Mouse (Mus musculus): ENCODE results near the gene Gnat3. TPM values are rescaled to one million over a fixed set of nuclear protein-coding genes. Genes with fewer than 3 reads are reported as not detected.

Gene Gnat3
- polyA plus RNA-seq, 1 experiment from 2014 or later: not detected

DNA sequence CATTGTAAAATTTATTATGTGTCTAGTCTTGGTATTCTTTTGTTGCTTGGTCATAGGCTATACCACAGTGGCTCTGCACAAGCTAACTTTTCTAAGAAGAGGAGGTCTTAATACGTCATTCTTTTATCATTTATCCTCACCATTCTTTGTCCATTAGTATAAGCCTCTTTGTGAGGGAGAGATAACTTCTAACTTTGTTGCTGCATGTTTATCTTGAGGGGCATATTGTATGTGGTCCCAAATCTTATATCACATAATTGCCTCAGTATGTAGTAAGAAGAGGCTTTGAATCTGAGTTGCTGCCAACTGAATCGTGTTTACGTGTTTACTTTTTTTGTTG, 8.0 kb downstream of the Gnat3 start:
- WGBS (ENCODE audit: insufficient replicate concordance): 49% methylated on average over 3 of the region's 3 CpGs
- no peak overlapping the region for H3K9ac ChIP-seq
- H3K36me3 ChIP-seq (replicated peaks): no peaks in the 10 kb centered on the region
- no peaks in the 10 kb centered on the region for H3K27me3 ChIP-seq
- peaks cover 4% of the 10 kb centered on the region for H3K4me1 ChIP-seq (replicated peaks)
- H3K27ac ChIP-seq (replicated peaks): no peak overlapping the region
- ATAC-seq (ENCODE audit: insufficient read depth): peak; percentile 76; the same call in 1 of the 2 replicates
- no peaks in the 10 kb centered on the region for H3K9me3 ChIP-seq (replicated peaks)
- no peak overlapping the region for H3K4me2 ChIP-seq
- H3K4me3 ChIP-seq (replicated peaks): no peak overlapping the region

GRCm38 (mm10) chr5:17980501-17981121, 18.3 kb downstream of the Gnat3 start:
- no peak for ATAC-seq (ENCODE audit: insufficient read depth)
- Histone ChIP-seq H3K4me1 (replicated peaks) (no peaks in the 10 kb centered on the region), H3K9me3 (replicated peaks) (no peaks in the 10 kb centered on the region), H3K36me3 (replicated peaks) (no peaks in the 10 kb centered on the region), H3K4me2 (no peak overlapping the region), H3K27ac (replicated peaks) (no peak overlapping the region), H3K4me3 (replicated peaks) (no peak overlapping the region), H3K9ac (no peak overlapping the region), H3K27me3 (no peaks in the 10 kb centered on the region)
- 44% methylated on average over 5 of the region's 5 CpGs for WGBS (ENCODE audit: insufficient replicate concordance)

DNA sequence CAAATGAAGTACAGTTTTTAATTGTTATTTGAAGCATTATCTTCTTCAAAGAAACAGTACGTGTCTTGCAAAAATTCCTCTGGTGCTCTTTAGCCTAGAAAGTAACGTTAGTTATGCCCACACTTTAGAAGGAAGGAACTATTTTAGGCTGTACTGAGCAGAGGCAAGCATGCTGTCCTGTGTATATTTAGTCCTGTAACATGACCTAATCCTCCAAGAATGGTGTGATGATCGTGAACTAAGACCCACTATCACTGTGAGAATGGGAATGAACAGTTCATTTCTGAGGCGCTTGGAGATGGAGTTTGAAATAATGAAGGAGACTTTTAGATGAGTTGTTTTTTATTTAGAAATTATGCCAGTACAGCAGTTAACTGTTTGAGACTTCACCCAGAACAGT, 20.4 kb downstream of the Gnat3 start:
- Histone ChIP-seq H3K4me3 (replicated peaks) (no peak overlapping the region), H3K9me3 (replicated peaks) (no peaks in the 10 kb centered on the region), H3K4me1 (replicated peaks) (no peaks in the 10 kb centered on the region), H3K27ac (replicated peaks) (no peak overlapping the region), H3K36me3 (replicated peaks) (no peaks in the 10 kb centered on the region), H3K4me2 (no peak overlapping the region), H3K27me3 (no peaks in the 10 kb centered on the region), H3K9ac (no peak overlapping the region)
- no peak for ATAC-seq (ENCODE audit: insufficient read depth)
- WGBS (ENCODE audit: insufficient replicate concordance): 46% methylated on average over 4 of the region's 4 CpGs

- no peak overlapping the region for H3K9ac ChIP-seq
- H3K9me3 ChIP-seq (replicated peaks): no peaks in the 10 kb centered on the region
- ATAC-seq (ENCODE audit: insufficient read depth): no peak
- no peak overlapping the region for H3K27ac ChIP-seq (replicated peaks)
- H3K4me3 ChIP-seq (replicated peaks): no peak overlapping the region
- H3K4me1 ChIP-seq (replicated peaks): no peaks in the 10 kb centered on the region
- no peaks in the 10 kb centered on the region for H3K36me3 ChIP-seq (replicated peaks)
- WGBS (ENCODE audit: insufficient replicate concordance): 66% methylated on average over 3 of the region's 3 CpGs
- no peak overlapping the region for H3K4me2 ChIP-seq
- H3K27me3 ChIP-seq: no peaks in the 10 kb centered on the region
These were observed 22.2 kb downstream of the Gnat3 start for GRCm38 (mm10) chr5:17984522-17984921.

DNA sequence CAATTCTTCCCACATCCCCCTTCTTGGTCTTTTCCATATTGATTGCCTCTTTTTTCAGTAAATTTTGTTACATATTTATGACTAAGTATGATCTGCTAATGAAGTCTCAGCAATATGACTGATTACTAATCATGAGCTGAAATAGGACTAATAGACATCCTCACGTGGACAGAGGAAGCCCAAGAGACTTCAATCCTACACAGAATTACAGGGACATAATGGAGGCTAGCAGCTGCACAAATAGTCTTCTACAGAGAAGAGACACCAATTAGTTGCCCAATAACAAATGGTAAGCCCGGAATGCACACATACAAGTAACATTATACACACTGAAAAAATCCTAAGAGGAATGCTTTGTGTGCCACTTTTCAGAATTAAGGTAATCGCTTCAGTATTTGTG, 24.3 kb downstream of the Gnat3 start:
- WGBS (ENCODE audit: insufficient replicate concordance): 53% methylated on average over 3 of the region's 3 CpGs

GRCm38 (mm10) chr5:17990618-17991017, 28.3 kb downstream of the Gnat3 start:
- no peaks in the 10 kb centered on the region for H3K9me3 ChIP-seq (replicated peaks)
- H3K36me3 ChIP-seq (replicated peaks): no peaks in the 10 kb centered on the region
- WGBS (ENCODE audit: insufficient replicate concordance): 59% methylated on average over 6 of the region's 6 CpGs
- no peak overlapping the region for H3K9ac ChIP-seq
- no peaks in the 10 kb centered on the region for H3K27me3 ChIP-seq
- H3K27ac ChIP-seq (replicated peaks): no peak overlapping the region
- no peak overlapping the region for H3K4me2 ChIP-seq
- no peak for ATAC-seq (ENCODE audit: insufficient read depth)
- no peak overlapping the region for H3K4me3 ChIP-seq (replicated peaks)
- H3K4me1 ChIP-seq (replicated peaks): no peaks in the 10 kb centered on the region

More for the DNA sequence above, 24.3 kb downstream of the Gnat3 start:
- no peak overlapping the region for H3K4me2 ChIP-seq
- no peak overlapping the region for H3K4me3 ChIP-seq (replicated peaks)
- H3K27ac ChIP-seq (replicated peaks): no peak overlapping the region
- no peaks in the 10 kb centered on the region for H3K9me3 ChIP-seq (replicated peaks)
- no peaks in the 10 kb centered on the region for H3K27me3 ChIP-seq
- H3K36me3 ChIP-seq (replicated peaks): no peaks in the 10 kb centered on the region
- no peak overlapping the region for H3K9ac ChIP-seq
- no peak for ATAC-seq (ENCODE audit: insufficient read depth)
- no peaks in the 10 kb centered on the region for H3K4me1 ChIP-seq (replicated peaks)

DNA sequence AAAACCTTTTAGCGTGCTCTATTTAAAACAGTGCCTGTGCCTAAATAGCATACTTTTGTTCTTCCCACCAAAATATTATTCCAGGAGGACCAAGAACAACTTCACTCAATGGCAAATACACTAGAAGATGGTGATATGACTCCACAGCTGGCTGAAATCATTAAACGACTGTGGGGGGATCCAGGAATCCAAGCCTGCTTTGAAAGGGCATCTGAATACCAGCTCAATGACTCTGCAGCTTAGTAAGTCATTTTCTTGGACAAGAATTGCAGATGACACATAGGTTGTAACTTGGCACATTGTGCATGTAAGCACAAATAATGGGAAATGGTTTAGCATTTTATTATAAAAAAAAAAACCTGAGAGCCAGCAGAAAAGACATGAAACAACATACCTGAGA, 37.2 kb downstream of the Gnat3 start:
- WGBS (ENCODE audit: insufficient replicate concordance): 57% methylated on average over 2 of the region's 2 CpGs
- Histone ChIP-seq H3K4me3 (replicated peaks) (no peak overlapping the region), H3K9ac (no peak overlapping the region), H3K27ac (replicated peaks) (no peak overlapping the region), H3K36me3 (replicated peaks) (no peaks in the 10 kb centered on the region), H3K27me3 (no peaks in the 10 kb centered on the region), H3K4me1 (replicated peaks) (no peaks in the 10 kb centered on the region), H3K4me2 (no peak overlapping the region), H3K9me3 (replicated peaks) (no peaks in the 10 kb centered on the region)
- ATAC-seq (ENCODE audit: insufficient read depth): no peak

- no peak overlapping the region for H3K4me3 ChIP-seq (replicated peaks)
- H3K4me1 ChIP-seq (replicated peaks): no peaks in the 10 kb centered on the region
- no peak for ATAC-seq (ENCODE audit: insufficient read depth)
- no peaks in the 10 kb centered on the region for H3K36me3 ChIP-seq (replicated peaks)
- no peak overlapping the region for H3K27ac ChIP-seq (replicated peaks)
- no peaks in the 10 kb centered on the region for H3K27me3 ChIP-seq
- WGBS (ENCODE audit: insufficient replicate concordance): 51% methylated on average over 6 of the region's 6 CpGs
- no peaks in the 10 kb centered on the region for H3K9me3 ChIP-seq (replicated peaks)
- H3K4me2 ChIP-seq: no peak overlapping the region
- H3K9ac ChIP-seq: no peak overlapping the region
These were observed 37.8 kb downstream of the Gnat3 start for GRCm38 (mm10) chr5:18000185-18000584.

DNA sequence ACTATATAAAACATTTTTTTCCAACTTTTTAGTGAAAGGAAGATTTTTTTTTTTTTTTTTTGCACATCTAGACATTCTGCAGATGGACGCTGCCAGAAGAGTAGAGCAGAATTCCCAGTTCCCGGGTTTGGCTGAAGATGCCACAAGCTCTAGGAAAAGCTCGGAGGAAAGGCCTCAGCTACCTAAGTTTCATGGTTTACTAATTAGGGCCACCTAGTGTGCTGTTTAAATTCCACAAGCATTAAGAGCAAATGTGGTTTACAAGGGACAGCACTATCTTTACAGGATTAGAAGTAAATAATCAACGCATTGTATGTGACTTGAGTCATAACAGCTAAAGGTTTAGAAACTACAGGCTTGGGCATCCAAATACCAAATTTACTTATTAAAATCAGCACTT, 39.3 kb downstream of the Gnat3 start:
- no peak for ATAC-seq (ENCODE audit: insufficient read depth)
- H3K9ac ChIP-seq: no peak overlapping the region

DNA sequence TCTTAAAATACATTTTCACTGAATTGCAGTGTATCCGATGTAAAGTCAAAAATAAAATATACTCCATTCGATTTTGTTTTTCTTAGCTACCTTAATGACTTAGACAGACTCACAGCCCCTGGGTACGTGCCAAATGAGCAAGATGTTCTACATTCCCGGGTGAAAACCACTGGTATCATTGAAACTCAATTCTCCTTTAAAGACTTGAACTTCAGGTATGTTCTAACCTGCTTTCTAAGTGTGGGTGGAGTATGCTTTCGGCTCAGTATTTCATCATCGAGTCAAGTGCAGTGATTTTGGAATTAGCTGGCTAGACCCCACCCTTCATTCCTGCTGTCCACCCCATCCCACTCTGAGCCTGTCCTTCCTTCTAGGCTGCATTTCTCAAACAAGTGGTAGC, 41.3 kb downstream of the Gnat3 start:
- Histone ChIP-seq H3K36me3 (replicated peaks) (no peaks in the 10 kb centered on the region), H3K9ac (no peak overlapping the region), H3K27me3 (no peaks in the 10 kb centered on the region), H3K27ac (replicated peaks) (no peak overlapping the region), H3K4me3 (replicated peaks) (no peak overlapping the region), H3K4me2 (no peak overlapping the region), H3K9me3 (replicated peaks) (no peaks in the 10 kb centered on the region), H3K4me1 (replicated peaks) (no peaks in the 10 kb centered on the region)
- ATAC-seq (ENCODE audit: insufficient read depth): no peak
- WGBS (ENCODE audit: insufficient replicate concordance): 62% methylated on average over 6 of the region's 6 CpGs

More for the DNA sequence above, 39.3 kb downstream of the Gnat3 start:
- H3K27ac ChIP-seq (replicated peaks): no peak overlapping the region
- WGBS (ENCODE audit: insufficient replicate concordance): 50% methylated on average over 4 of the region's 4 CpGs
- H3K4me1 ChIP-seq (replicated peaks): no peaks in the 10 kb centered on the region
- H3K4me2 ChIP-seq: no peak overlapping the region
- H3K9me3 ChIP-seq (replicated peaks): no peaks in the 10 kb centered on the region
- no peak overlapping the region for H3K4me3 ChIP-seq (replicated peaks)
- no peaks in the 10 kb centered on the region for H3K36me3 ChIP-seq (replicated peaks)
- no peaks in the 10 kb centered on the region for H3K27me3 ChIP-seq

DNA sequence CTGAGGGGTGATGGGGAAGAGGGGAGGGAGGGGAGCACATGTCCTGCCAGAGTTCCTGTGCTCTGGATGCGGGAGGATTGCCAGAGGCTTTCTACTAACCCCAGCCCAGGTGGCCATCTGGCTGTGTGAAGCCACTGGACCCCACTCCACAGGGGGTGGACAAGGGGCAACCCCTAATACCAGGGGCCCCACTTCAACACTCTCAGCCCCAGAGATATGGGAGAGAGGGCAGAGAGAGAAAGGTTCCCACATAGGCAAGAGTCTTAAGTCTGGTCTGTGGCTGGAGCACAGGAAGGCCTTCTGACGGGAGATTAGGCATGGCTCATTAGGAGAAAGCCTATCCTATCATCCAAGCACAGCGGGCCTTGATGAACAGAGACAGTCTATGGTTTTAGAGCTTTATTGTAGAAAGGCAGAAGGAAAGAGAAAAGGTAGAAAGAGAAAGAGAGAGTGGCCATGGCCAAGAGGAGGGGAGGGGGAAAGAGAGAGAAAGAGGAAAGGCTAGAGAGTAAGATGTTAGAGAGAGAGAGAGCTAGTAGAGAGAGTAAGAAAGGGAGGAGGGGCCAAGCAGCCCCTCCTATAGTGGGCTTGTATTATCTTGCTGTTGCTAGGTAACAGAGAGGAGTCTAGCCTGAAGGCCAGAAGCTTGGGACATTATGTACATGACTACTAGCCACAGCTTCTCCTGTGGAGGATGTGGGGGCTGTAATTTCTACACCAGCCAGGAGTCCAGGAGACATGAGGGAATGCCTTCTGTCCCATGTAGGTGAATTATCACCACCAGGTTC, 42.7 kb downstream of the Gnat3 start:
- whole genome bisulfite sequencing (ENCODE audit: insufficient replicate concordance): 44% methylated on average over 3 of the region's 3 CpGs
- H3K27me3 ChIP-seq: no peaks in the 10 kb centered on the region
- H3K9ac ChIP-seq: no peak overlapping the region
- no peak overlapping the region for H3K27ac ChIP-seq (replicated peaks)
- H3K4me1 ChIP-seq (replicated peaks): no peaks in the 10 kb centered on the region
- no peaks in the 10 kb centered on the region for H3K9me3 ChIP-seq (replicated peaks)
- H3K36me3 ChIP-seq (replicated peaks): no peaks in the 10 kb centered on the region
- H3K4me3 ChIP-seq (replicated peaks): no peak overlapping the region
- H3K4me2 ChIP-seq: no peak overlapping the region
- ATAC-seq (ENCODE audit: insufficient read depth): no peak

- WGBS (ENCODE audit: insufficient replicate concordance): 64% methylated on average over 2 of the region's 2 CpGs
- Histone ChIP-seq H3K27me3 (no peaks in the 10 kb centered on the region), H3K4me2 (no peak overlapping the region), H3K4me1 (replicated peaks) (no peaks in the 10 kb centered on the region), H3K9me3 (replicated peaks) (no peaks in the 10 kb centered on the region), H3K27ac (replicated peaks) (no peak overlapping the region), H3K9ac (no peak overlapping the region), H3K4me3 (replicated peaks) (no peak overlapping the region), H3K36me3 (replicated peaks) (no peaks in the 10 kb centered on the region)
- ATAC-seq (ENCODE audit: insufficient read depth): no peak
These were observed 43.8 kb downstream of the Gnat3 start for GRCm38 (mm10) chr5:18006157-18006556.

Measured in liver, embryonic 15.5 days (tissue).